Mouse (Mus musculus) embryonic facial prominence, embryonic 13.5 days (tissue): ENCODE measurements around the gene Oas1h. TPM values are rescaled to one million over a fixed set of nuclear protein-coding genes. Genes with fewer than 3 reads are reported as not detected.
"Not testable (repeated sequence)": the region's sequence is repeated elsewhere in the genome, so short reads cannot be mapped to it uniquely, and the experiment has no call there.

ENCODE experiments used
- ATAC-seq: fragments of 200-750 bp; cut with Nextera tagmentation; 2 replicates; pipeline ENCODE4 v1.8.0; 2017; ENCODE audit warnings: low read depth; ENCODE audit not compliant: insufficient number of reproducible peaks, insufficient read depth, low FRiP score, low TSS enrichment
- H3K27ac ChIP-seq: fragments of 300-500 bp; sonication (generic); 2 replicates; pipeline ENCODE4 v1.5.1; 2015; ENCODE audit warnings: moderate library complexity, mild to moderate bottlenecking, inconsistent platforms
- H3K27me3 ChIP-seq: fragments of 300-500 bp; sonication (generic); 2 replicates; pipeline ENCODE4 v1.6.1; 2015; ENCODE audit warnings: mild to moderate bottlenecking, inconsistent platforms
- H3K36me3 ChIP-seq: fragments of 300-500 bp; sonication (generic); 2 replicates; pipeline ENCODE4 v1.6.1; 2015; ENCODE audit warnings: mild to moderate bottlenecking, inconsistent platforms
- H3K4me1 ChIP-seq: fragments of 300-500 bp; sonication (generic); 2 replicates; pipeline ENCODE4 v1.6.1; 2015; ENCODE audit warnings: inconsistent platforms
- H3K4me2 ChIP-seq: fragments of 300-500 bp; sonication (generic); 2 replicates; pipeline ENCODE4 v1.6.1; 2015; ENCODE audit warnings: moderate library complexity, mild to moderate bottlenecking, inconsistent platforms
- H3K4me3 ChIP-seq: fragments of 300-500 bp; sonication (generic); 2 replicates; pipeline ENCODE4 v1.5.1; 2015; ENCODE audit warnings: mild to moderate bottlenecking, inconsistent platforms
- H3K9ac ChIP-seq: fragments of 300-500 bp; sonication (generic); 2 replicates; pipeline ENCODE4 v1.6.1; 2015; ENCODE audit warnings: mild to moderate bottlenecking, inconsistent platforms
- H3K9me3 ChIP-seq: fragments of 300-500 bp; sonication (generic); 2 replicates; pipeline ENCODE4 v1.6.1; 2016; ENCODE audit warnings: inconsistent platforms
- WGBS: fragments of 180-500 bp; shearing (Covaris S2); methylation state at CpG from one replicate; pipeline ENCODE4 v1.1.7; 2015; ENCODE audit warnings: mixed read lengths; 5-methylcytosine and 5-hydroxymethylcytosine counted together
- polyA plus RNA-seq: library from polyadenylated mRNA; unstranded; fragments of >200 nt; fragmentation: Nextera tagmentation; extraction: Ambion mirVana; gene quantifications from 2 replicates; pipeline ENCODE4 v1.2.1, GENCODE M21; 2015

The Oas1h gene
- polyA plus RNA-seq, 1 experiment from 2014 or later = not detected

DNA sequence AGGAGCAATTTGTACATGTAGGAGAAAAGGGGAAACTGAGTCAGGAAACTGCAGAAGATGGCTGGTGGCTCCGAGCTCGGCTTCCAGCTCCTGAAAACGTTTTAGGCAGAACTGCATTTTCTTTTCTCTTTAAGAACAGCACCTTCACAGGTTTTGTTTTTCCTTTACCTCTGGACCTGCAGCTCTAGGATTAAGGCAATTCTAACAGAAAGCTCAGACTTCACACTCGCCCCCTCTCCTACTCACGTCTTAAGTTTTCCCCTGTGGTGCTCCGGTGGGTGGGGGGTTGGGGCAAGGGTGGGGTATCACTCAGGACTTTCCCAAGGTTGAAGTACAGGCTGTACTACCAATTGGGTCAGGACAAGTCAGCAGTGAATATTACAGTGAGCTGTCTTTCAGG, 26.6 kb downstream of the Oas1h start:
- H3K4me1 ChIP-seq = no peaks in the 10 kb centered on the region
- H3K27ac ChIP-seq = no peak overlapping the region
- H3K36me3 ChIP-seq = no peaks in the 10 kb centered on the region
- H3K9me3 ChIP-seq = no peaks in the 10 kb centered on the region
- H3K27me3 ChIP-seq = no peaks in the 10 kb centered on the region
- no peak overlapping the region for H3K4me2 ChIP-seq
- H3K4me3 ChIP-seq = no peak overlapping the region
- WGBS = 55% methylated on average over 6 of the region's 6 CpGs
- no peak for ATAC-seq
- H3K9ac ChIP-seq = no peak overlapping the region

GRCm38 (mm10) chr5:120888294-120888815, 27.1 kb downstream of the Oas1h start:
- H3K36me3 ChIP-seq, H3K4me2 ChIP-seq, H3K27ac ChIP-seq, H3K4me3 ChIP-seq, ATAC-seq, H3K9ac ChIP-seq, H3K4me1 ChIP-seq, H3K9me3 ChIP-seq, H3K27me3 ChIP-seq: not testable (repeated sequence)
- 39% methylated on average over 4 of the region's 4 CpGs for WGBS

GRCm38 (mm10) chr5:120890026-120890425, 28.8 kb downstream of the Oas1h start:
- ATAC-seq = no peak
- no peaks in the 10 kb centered on the region for H3K9me3 ChIP-seq
- no peak overlapping the region for H3K4me3 ChIP-seq
- 86% methylated on average over 2 of the region's 2 CpGs for WGBS
- H3K9ac ChIP-seq = no peak overlapping the region
- H3K27me3 ChIP-seq = no peaks in the 10 kb centered on the region
- H3K4me2 ChIP-seq = no peak overlapping the region
- no peak overlapping the region for H3K27ac ChIP-seq
- H3K36me3 ChIP-seq = no peaks in the 10 kb centered on the region
- no peaks in the 10 kb centered on the region for H3K4me1 ChIP-seq

GRCm38 (mm10) chr5:120890991-120891390, 29.8 kb downstream of the Oas1h start:
- H3K4me3 ChIP-seq = no peak overlapping the region
- 56% methylated on average over 3 of the region's 3 CpGs for WGBS
- no peak for ATAC-seq
- no peaks in the 10 kb centered on the region for H3K4me1 ChIP-seq
- H3K27ac ChIP-seq = no peak overlapping the region
- no peaks in the 10 kb centered on the region for H3K9me3 ChIP-seq
- H3K9ac ChIP-seq = no peak overlapping the region
- no peak overlapping the region for H3K4me2 ChIP-seq
- H3K36me3 ChIP-seq = no peaks in the 10 kb centered on the region
- H3K27me3 ChIP-seq = no peaks in the 10 kb centered on the region

GRCm38 (mm10) chr5:120891566-120892242, 30.5 kb downstream of the Oas1h start:
- WGBS = 46% methylated on average over 2 of the region's 2 CpGs
- H3K27ac ChIP-seq, H3K9me3 ChIP-seq, ATAC-seq, H3K27me3 ChIP-seq, H3K4me1 ChIP-seq, H3K4me3 ChIP-seq, H3K36me3 ChIP-seq, H3K4me2 ChIP-seq, H3K9ac ChIP-seq: not testable (repeated sequence)

DNA sequence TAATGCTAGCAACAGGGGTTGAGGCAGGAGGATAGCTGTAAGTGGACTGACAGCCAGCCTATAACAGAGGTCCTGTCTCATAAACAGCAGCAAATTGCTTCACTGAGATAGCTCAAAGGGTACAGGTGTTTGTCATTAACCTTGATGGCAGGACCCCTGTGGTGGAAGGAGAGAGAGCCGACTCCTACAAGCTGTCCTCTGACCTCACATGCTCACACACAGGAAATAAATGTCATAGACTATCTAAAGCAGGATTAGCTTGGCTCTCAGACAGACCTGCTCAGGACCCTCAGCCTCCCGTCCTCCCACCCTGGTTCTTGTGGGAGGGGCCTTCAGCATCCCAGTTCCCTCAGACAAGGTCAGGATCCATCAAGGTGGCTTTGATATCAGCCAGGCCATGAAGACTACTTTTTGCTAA, 31.0 kb downstream of the Oas1h start:
- no peak overlapping the region for H3K27ac ChIP-seq
- H3K9ac ChIP-seq = no peak overlapping the region
- no peaks in the 10 kb centered on the region for H3K36me3 ChIP-seq
- H3K9me3 ChIP-seq = no peaks in the 10 kb centered on the region
- 40% methylated on average over 2 of the region's 2 CpGs for WGBS
- no peak for ATAC-seq
- H3K4me1 ChIP-seq = no peaks in the 10 kb centered on the region
- no peaks in the 10 kb centered on the region for H3K27me3 ChIP-seq
- H3K4me3 ChIP-seq = no peak overlapping the region
- H3K4me2 ChIP-seq = no peak overlapping the region

DNA sequence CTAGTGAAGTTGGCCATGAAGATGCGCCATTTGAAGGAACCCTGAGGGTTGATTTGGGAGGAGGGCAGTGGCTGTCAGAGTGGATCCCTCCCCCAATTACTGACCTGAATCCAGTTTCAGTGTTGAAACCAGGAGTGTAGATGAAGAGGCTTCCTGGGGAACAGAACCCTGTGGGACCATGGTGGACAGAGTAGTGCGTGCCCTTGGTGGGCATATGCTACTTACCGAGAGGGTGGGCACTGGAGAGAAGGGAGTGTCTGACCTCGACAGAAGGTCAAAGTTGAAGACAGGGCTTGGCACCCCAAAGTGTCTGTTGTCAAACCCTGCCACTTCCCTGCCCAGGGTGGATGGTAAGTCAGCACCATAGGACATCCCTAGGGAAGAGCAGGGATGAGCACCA, 32.6 kb downstream of the Oas1h start:
- not testable (repeated sequence) for H3K4me3 ChIP-seq, H3K9ac ChIP-seq, H3K27ac ChIP-seq, H3K4me1 ChIP-seq, H3K27me3 ChIP-seq, ATAC-seq, H3K4me2 ChIP-seq, H3K36me3 ChIP-seq, H3K9me3 ChIP-seq
- WGBS = 89% methylated on average over 4 of the region's 4 CpGs

- 77% methylated on average over 2 of the region's 2 CpGs for WGBS
- not testable (repeated sequence) for ATAC-seq, H3K36me3 ChIP-seq, H3K9ac ChIP-seq, H3K4me1 ChIP-seq, H3K4me3 ChIP-seq, H3K9me3 ChIP-seq, H3K4me2 ChIP-seq, H3K27me3 ChIP-seq, H3K27ac ChIP-seq
Measured at GRCm38 (mm10) chr5:120894692-120895091, 33.5 kb downstream of the Oas1h start.

GRCm38 (mm10) chr5:120895231-120895900, 34.1 kb downstream of the Oas1h start:
- Histone ChIP-seq H3K9me3 (no peaks in the 10 kb centered on the region; the same call in 1 of the 2 replicates), H3K4me3 (no peak overlapping the region), H3K27ac (no peak overlapping the region), H3K27me3 (no peaks in the 10 kb centered on the region), H3K4me2 (no peak overlapping the region), H3K4me1 (no peaks in the 10 kb centered on the region), H3K9ac (no peak overlapping the region), H3K36me3 (no peaks in the 10 kb centered on the region)
- whole genome bisulfite sequencing = 85% methylated on average over 11 of the region's 11 CpGs
- ATAC-seq = no peak

DNA sequence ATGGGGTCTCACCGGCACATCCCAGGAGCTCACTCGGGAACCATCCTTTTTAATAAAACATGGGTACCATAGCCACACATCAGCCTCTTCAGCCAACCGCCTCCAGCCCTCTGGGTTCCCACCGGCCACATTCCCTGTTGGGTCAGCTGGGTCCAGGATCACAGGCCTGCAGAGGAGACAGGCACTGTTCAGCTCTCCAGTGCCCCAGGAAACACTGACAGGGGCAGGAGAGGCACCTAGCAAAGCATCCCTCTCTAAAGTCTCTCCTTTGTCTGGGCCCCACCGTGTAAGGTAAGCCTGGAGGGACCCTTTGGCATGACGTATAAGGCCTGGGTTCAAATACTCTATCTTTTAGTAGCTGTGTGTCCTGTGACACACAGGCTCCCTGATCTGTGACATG, 37.1 kb downstream of the Oas1h start:
- 82% methylated on average over 6 of the region's 6 CpGs for WGBS
- H3K4me2 ChIP-seq = no peak overlapping the region
- H3K9me3 ChIP-seq = no peaks in the 10 kb centered on the region; the same call in 1 of the 2 replicates
- no peak for ATAC-seq
- no peaks in the 10 kb centered on the region for H3K36me3 ChIP-seq
- H3K27ac ChIP-seq = no peak overlapping the region
- H3K4me3 ChIP-seq = no peak overlapping the region
- H3K9ac ChIP-seq = no peak overlapping the region
- no peaks in the 10 kb centered on the region for H3K27me3 ChIP-seq
- no peaks in the 10 kb centered on the region for H3K4me1 ChIP-seq

DNA sequence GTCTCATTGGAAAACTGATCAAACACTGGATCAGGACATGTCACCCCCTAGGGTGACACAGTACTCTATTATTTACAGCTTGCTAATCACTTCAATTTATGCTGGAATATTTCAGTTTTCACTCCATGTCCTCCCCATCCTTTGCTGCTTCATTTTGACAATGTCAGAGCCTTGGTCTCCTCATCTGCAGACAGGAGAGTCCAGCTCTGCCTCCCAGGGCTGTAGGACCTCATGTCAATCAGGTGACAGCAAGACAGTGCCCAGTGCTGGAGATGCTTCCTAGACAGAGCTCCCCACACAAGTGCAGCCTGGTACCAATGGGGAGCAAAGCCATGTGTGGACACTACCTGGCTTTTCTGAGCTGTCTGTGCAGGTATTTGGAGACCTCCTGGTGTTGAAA, 37.5 kb downstream of the Oas1h start:
- no peak overlapping the region for H3K4me3 ChIP-seq
- no peaks in the 10 kb centered on the region for H3K27me3 ChIP-seq
- H3K9ac ChIP-seq = no peak overlapping the region
- H3K9me3 ChIP-seq = no peaks in the 10 kb centered on the region; the same call in 1 of the 2 replicates
- ATAC-seq = no peak
- H3K36me3 ChIP-seq = no peaks in the 10 kb centered on the region
- H3K27ac ChIP-seq = no peak overlapping the region
- no peaks in the 10 kb centered on the region for H3K4me1 ChIP-seq
- H3K4me2 ChIP-seq = no peak overlapping the region

GRCm38 (mm10) chr5:120900666-120901065, 39.4 kb downstream of the Oas1h start:
- Histone ChIP-seq H3K36me3 (no peaks in the 10 kb centered on the region), H3K4me3 (no peak overlapping the region), H3K27ac (no peak overlapping the region), H3K27me3 (no peaks in the 10 kb centered on the region), H3K9ac (no peak overlapping the region), H3K4me1 (no peaks in the 10 kb centered on the region), H3K9me3 (no peaks in the 10 kb centered on the region; the same call in 1 of the 2 replicates), H3K4me2 (no peak overlapping the region)
- 51% methylated on average over 1 of the region's 1 CpGs for WGBS
- ATAC-seq = no peak
